ENCODE assay signal across 8 mouse cellular contexts in genomic region chr19:45812115-45812514, GRCm38 (mm10). TPM values are rescaled to one million over a fixed set of nuclear protein-coding genes. Genes with fewer than 3 reads are reported as not detected.
DNase-seq lines count a peak whose midpoint lies in the region; ATAC-seq and TF ChIP-seq lines count a peak whose summit lies in the region.

No protein-coding gene starts in this region.

- H3K4me2 ChIP-seq in heart, embryonic 11.5 days, result peak overlapping the region; percentile 63
- H3K4me2 ChIP-seq in kidney, postnatal 0 days (ENCODE audit: low read length), result peak overlapping the region; percentile 39

- peak overlapping the region; percentile 48 for H3K4me3 ChIP-seq in heart, embryonic 10.5 days
- H3K4me3 ChIP-seq in heart, embryonic 11.5 days (ENCODE audit: low read depth, low read length), result peak overlapping the region; percentile 20
- H3K4me3 ChIP-seq in kidney, postnatal 0 days (replicated peaks; ENCODE audit: low read depth, low read length), result no peak overlapping the region

- no peak for TF ChIP-seq CTCF in kidney, postnatal 0 days (IDR thresholded peaks at IDR 0.05; ENCODE audit: low read depth)

- peaks cover 21% of the 10 kb centered on the region for H3K27me3 ChIP-seq in heart, embryonic 10.5 days (ENCODE audit: insufficient read depth, poor library complexity, severe bottlenecking)
- H3K27me3 ChIP-seq in heart, embryonic 11.5 days (ENCODE audit: control insufficient read depth, insufficient read depth, low read length), result peaks cover 28% of the 10 kb centered on the region
- H3K27me3 ChIP-seq in kidney, postnatal 0 days (ENCODE audit: insufficient read depth, low read length), result no peaks in the 10 kb centered on the region

- peaks cover 38% of the 10 kb centered on the region for H3K4me1 ChIP-seq in heart, embryonic 10.5 days
- peaks cover 22% of the 10 kb centered on the region for H3K4me1 ChIP-seq in heart, embryonic 11.5 days (ENCODE audit: control insufficient read depth, insufficient read depth, low read length)
- peaks cover 24% of the 10 kb centered on the region for H3K4me1 ChIP-seq in kidney, postnatal 0 days (replicated peaks; ENCODE audit: insufficient read depth, low read length)

- no peak overlapping the region for H3K9ac ChIP-seq in heart, embryonic 11.5 days (ENCODE audit: low read depth, low read length)
- H3K9ac ChIP-seq in kidney, postnatal 0 days (ENCODE audit: low read depth, low read length), result no peak overlapping the region

- H3K9me3 ChIP-seq in heart, embryonic 10.5 days, result no peaks in the 10 kb centered on the region
- no peaks in the 10 kb centered on the region for H3K9me3 ChIP-seq in heart, embryonic 11.5 days (replicated peaks; ENCODE audit: control insufficient read depth, low read length)
- H3K9me3 ChIP-seq in kidney, postnatal 0 days (replicated peaks; ENCODE audit: low read length), result no peaks in the 10 kb centered on the region

- ATAC-seq in heart, embryonic 11.5 days (replicated peaks; ENCODE audit: insufficient number of reproducible peaks, low FRiP score, low TSS enrichment), result no peak
- 0 out of 2 replicates have a peak, but pooled peaks have one; percentile 16 for ATAC-seq in kidney, postnatal 0 days (replicated peaks; ENCODE audit: low FRiP score, low read depth)

- intact Hi-C loops in heart, postnatal 10 days (cut with DNase I), result loop anchor here (2.0 kb wide), 3 partner anchors 19 to 203 kb away; no protein-coding TSS in a partner anchor

- no peaks in the 10 kb centered on the region for H3K36me3 ChIP-seq in heart, embryonic 10.5 days
- no peaks in the 10 kb centered on the region for H3K36me3 ChIP-seq in heart, embryonic 11.5 days (ENCODE audit: control insufficient read depth, insufficient read depth, low read length)
- H3K36me3 ChIP-seq in kidney, postnatal 0 days (ENCODE audit: insufficient read depth, low read length), result no peaks in the 10 kb centered on the region

- DNase-seq in heart, embryonic 10.5 days (ENCODE audit: low spot score), result peak; percentile 88
- no peak for DNase-seq in heart, postnatal 10 days
- DNase-seq in c-Kit-positive CD71-negative TER-119-negative erythroid progenitor cells, embryonic 14.5 days (ENCODE audit: low read depth), result peak; percentile 66
- DNase-seq in kidney, postnatal 0 days (ENCODE audit: low spot score), result peak; percentile 50
- DNase-seq in lung, postnatal 4 days, result peak; percentile 57 to 61
- DNase-seq in spleen, postnatal 14 days (ENCODE audit: low spot score in 2 of 2), result peak; percentile 45 to 53
- DNase-seq in urinary bladder, postnatal 4 days (ENCODE audit: low spot score in 2 of 2), result no peak

- no peak overlapping the region for H3K27ac ChIP-seq in heart, embryonic 10.5 days
- H3K27ac ChIP-seq in heart, embryonic 11.5 days (ENCODE audit: low read depth, low read length), result no peak overlapping the region
- H3K27ac ChIP-seq in kidney, postnatal 0 days, result no peak overlapping the region

- 2% methylated on average over 16 of the region's 16 CpGs for WGBS in heart, embryonic 10.5 days
- 2% methylated on average over 16 of the region's 16 CpGs for WGBS in heart, embryonic 11.5 days (ENCODE audit: insufficient replicate concordance)
- WGBS in kidney, postnatal 0 days, result 2% methylated on average over 16 of the region's 16 CpGs

RNA-seq across cellular contexts. Expression of gene Kcnip2, which starts 3.7 kb away (rescaled TPM):
- polyA plus RNA-seq in heart, embryonic 10.5 days (2016; fragmentation: Nextera tagmentation; extraction: Ambion mirVana), result 0.35 and 0.53 TPM in 2 replicates
- 100 to 1,000 TPM; 121 to 139 TPM for total RNA-seq in heart, postnatal 10 days (2021)
- polyA plus RNA-seq in heart, embryonic 11.5 days (2014; fragmentation: Nextera tagmentation; extraction: Ambion mirVana), result 0.45 and 0.66 TPM in 2 replicates
- polyA plus RNA-seq in kidney, postnatal 0 days (2015; fragmentation: Nextera tagmentation; extraction: Ambion mirVana), result 1.5 and 1.6 TPM in 2 replicates

RNA-seq across cellular contexts. Expression of gene Mgea5, which starts 28.5 kb away (rescaled TPM):
- 39.6 and 52.5 TPM in 2 replicates for polyA plus RNA-seq in heart, embryonic 10.5 days (2016; fragmentation: Nextera tagmentation; extraction: Ambion mirVana)
- 10 to 100 TPM; 73.6 to 77.1 TPM for total RNA-seq in heart, postnatal 10 days (2021)
- polyA plus RNA-seq in heart, embryonic 11.5 days (2014; fragmentation: Nextera tagmentation; extraction: Ambion mirVana), result 40.2 and 48.3 TPM in 2 replicates
- 32.8 and 33.0 TPM in 2 replicates for polyA plus RNA-seq in kidney, postnatal 0 days (2015; fragmentation: Nextera tagmentation; extraction: Ambion mirVana)

Comparison
In these comparisons a context has a peak if more than half of its experiments do, and no peak if none do; other contexts are left out.
1. DNase-seq: peak in heart, embryonic 10.5 days (single experiment), c-Kit-positive CD71-negative TER-119-negative erythroid progenitor cells, embryonic 14.5 days (single experiment), kidney, postnatal 0 days (single experiment), lung, postnatal 4 days (2 of 2) and spleen, postnatal 14 days (2 of 2); none in heart, postnatal 10 days (0 of 2) and urinary bladder, postnatal 4 days (0 of 2).